Mouse (Mus musculus) testis, adult 2 months (tissue): ENCODE measurements at regions not wholly inside any gene's neighbourhood (a gene's known extent, or its start where the extent isn't known, plus 50 kb on each side); places are given as distances from the start of the nearest gene placed in this dataset.
A peak's percentile ranks its signal among the peaks of the same experiment; 100 is the strongest.

Experiments
- H3K27ac ChIP-seq: fragments of 200-500 bp; 2 replicates; pipeline ENCODE4 v1.5.1; 2012; ENCODE audit warnings: low read depth, low read length; ENCODE audit not compliant: control insufficient read depth, insufficient read depth
- H3K27me3 ChIP-seq: fragments of 200-500 bp; 2 replicates; pipeline ENCODE4 v1.6.1; 2012; ENCODE audit warnings: mild to moderate bottlenecking, low read length, moderate library complexity; ENCODE audit not compliant: control insufficient read depth, insufficient read depth
- H3K36me3 ChIP-seq: fragments of 200-500 bp; 2 replicates; pipeline ENCODE4 v1.6.1; 2012; ENCODE audit warnings: mild to moderate bottlenecking, low read length; ENCODE audit not compliant: control insufficient read depth, insufficient read depth
- H3K4me1 ChIP-seq: fragments of 200-500 bp; 2 replicates; pipeline ENCODE4 v1.6.1; 2012; ENCODE audit warnings: low read length; ENCODE audit not compliant: control insufficient read depth, insufficient read depth
- H3K4me3 ChIP-seq: fragments of 200-500 bp; 2 replicates; pipeline ENCODE4 v1.5.1; 2012; ENCODE audit warnings: low read depth, mild to moderate bottlenecking, low read length, moderate library complexity, mixed read lengths; ENCODE audit not compliant: control insufficient read depth
- CTCF ChIP-seq: fragments of 200-500 bp; IDR thresholded peaks from 2 replicates; pipeline ENCODE4 v1.5.1; 2012; ENCODE audit warnings: low read depth, mild to moderate bottlenecking, inconsistent platforms, low read length, moderate library complexity; ENCODE audit not compliant: control insufficient read depth, insufficient read depth, insufficient replicate concordance
- POLR2A ChIP-seq: fragments of 200-500 bp; IDR thresholded peaks from 2 replicates; pipeline ENCODE4 v1.6.1; 2012; ENCODE audit warnings: low read depth, mild to moderate bottlenecking, inconsistent platforms, low read length, moderate library complexity; ENCODE audit not compliant: control insufficient read depth

DNA sequence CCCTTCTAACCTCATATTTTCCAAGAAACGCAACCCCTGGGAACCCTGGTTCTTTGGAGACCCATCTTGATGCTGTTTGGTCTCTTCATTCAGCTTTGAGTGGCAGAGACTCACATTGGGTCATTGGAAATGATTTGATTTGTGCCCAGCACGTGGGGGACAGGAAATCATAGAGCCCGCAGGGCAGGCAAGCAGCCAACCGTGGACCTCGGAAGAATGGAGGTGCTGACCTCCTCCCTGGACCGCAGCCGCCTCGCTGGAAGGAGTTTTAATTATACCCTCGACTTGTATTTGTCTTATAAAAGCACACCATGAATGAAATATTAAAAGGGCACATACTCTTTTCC is 142.2 kb downstream of the Trim33 start:
- Histone ChIP-seq H3K4me3 (no peak overlapping the region), H3K36me3 (no peaks in the 10 kb centered on the region), H3K4me1 (no peaks in the 10 kb centered on the region), H3K27ac (no peak overlapping the region), H3K27me3 (no peaks in the 10 kb centered on the region)
- TF ChIP-seq POLR2A (no peak), CTCF (no peak)

DNA sequence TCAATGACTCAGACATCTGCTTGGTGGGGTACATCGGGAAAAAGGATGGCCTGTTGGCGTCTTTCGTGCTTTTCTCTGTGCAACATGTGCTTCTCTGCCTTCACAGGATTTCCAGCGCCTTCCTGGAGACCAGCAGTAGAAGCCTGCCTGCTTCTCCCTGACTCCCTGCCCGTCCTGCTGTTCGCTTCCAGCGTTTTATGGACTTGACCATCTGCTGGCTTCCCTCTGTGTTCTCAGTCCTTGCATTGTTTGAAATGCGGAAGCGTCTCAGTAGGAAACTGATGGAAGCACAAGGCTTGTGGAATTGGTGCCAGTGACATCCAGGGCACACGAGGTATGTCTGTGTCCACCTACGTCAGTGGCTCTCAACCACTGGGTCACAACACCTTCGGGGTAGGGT is 143.7 kb downstream of the Trim33 start:
- no peaks in the 10 kb centered on the region for H3K36me3 ChIP-seq
- H3K4me3 ChIP-seq, result no peak overlapping the region
- TF ChIP-seq CTCF (no peak), POLR2A (no peak)
- no peak overlapping the region for H3K27ac ChIP-seq
- H3K27me3 ChIP-seq, result no peaks in the 10 kb centered on the region
- no peaks in the 10 kb centered on the region for H3K4me1 ChIP-seq

DNA sequence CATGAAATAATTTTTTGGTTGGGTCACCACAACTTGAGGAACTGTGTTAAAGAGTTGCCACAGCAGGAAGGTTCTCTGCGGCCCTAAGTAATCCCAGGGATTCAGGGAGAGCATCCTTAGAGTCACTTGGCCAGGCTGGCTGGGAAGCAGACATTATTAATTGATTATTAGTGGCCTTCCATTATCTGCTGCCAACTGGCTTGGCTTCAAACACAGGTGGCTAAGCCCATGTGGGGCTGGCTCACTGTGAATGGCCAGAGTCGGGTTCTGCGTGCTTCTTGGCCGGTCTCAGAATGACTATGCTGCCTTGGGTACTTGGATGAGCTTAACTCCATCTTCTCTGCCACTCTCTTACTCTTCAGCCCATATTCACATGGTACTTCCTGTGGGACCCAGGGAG is 144.2 kb downstream of the Trim33 start:
- Histone ChIP-seq H3K27ac (no peak overlapping the region), H3K36me3 (no peaks in the 10 kb centered on the region), H3K27me3 (no peaks in the 10 kb centered on the region), H3K4me1 (no peaks in the 10 kb centered on the region), H3K4me3 (no peak overlapping the region)
- TF ChIP-seq CTCF, result no peak
- no peak for TF ChIP-seq POLR2A

DNA sequence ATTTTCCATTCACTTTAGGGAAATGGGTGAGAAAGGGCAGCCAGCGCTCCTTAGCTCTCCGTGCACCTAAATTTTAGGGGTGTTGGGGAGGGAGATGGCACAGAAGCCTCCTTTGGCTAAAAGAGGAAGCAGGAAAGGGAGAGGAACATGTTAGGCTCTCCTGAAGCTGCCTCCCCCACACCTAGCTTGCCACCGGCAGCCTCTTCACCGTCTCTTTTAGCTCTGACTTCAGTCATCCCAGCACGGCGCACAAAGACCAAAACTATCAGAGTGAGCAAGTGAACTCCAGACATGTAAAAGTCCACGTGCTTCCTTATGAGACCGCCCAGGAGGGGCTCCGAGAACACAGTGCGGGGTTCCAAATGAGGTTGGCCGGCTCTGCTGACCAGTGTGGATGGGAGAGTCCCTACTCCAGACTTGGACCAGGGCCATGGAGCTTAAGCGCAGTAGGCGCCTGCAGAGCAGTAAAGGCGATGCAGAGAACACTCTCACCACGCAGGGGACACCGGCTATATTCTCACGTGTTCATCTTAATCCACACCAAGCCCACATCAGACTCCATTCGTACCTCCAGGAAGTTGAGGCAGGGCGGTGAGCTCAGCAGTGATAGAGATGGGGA is 146.8 kb downstream of the Trim33 start:
- Histone ChIP-seq H3K36me3 (no peaks in the 10 kb centered on the region), H3K27me3 (no peaks in the 10 kb centered on the region), H3K27ac (no peak overlapping the region), H3K4me1 (no peaks in the 10 kb centered on the region), H3K4me3 (no peak overlapping the region)
- TF ChIP-seq POLR2A (no peak), CTCF (no peak)

DNA sequence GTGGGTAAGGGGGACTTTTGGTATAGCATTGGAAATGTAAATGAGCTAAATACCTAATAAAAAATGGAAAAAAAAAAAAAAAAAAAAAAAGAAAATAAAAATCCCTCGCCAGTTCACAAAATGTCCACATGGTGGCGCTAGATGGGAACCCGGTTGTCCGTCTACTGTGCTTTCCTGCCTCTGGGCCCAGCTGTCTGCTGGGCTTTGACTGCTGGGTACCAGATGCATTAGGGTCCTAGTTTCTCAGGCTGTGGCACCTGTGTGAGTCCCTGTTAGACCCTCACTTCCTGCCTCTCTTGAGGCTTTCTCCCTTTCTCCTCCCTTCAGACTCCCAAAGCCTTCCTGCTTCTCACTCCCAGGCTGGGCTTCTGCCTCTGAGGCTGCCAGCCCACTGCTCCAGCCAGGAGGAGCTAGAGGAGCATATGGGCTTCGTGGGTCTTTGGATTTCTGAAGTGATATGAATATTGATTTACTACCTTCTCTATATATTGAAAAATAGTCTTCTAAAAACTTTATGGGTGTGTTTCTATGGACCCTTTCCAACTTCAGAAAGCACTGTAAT is 145.7 kb upstream of the Syt6 start:
- Histone ChIP-seq H3K27me3 (no peaks in the 10 kb centered on the region), H3K27ac (no peak overlapping the region), H3K4me1 (no peaks in the 10 kb centered on the region), H3K4me3 (no peak overlapping the region), H3K36me3 (no peaks in the 10 kb centered on the region)
- TF ChIP-seq POLR2A (no peak), CTCF (peak; percentile 72)

DNA sequence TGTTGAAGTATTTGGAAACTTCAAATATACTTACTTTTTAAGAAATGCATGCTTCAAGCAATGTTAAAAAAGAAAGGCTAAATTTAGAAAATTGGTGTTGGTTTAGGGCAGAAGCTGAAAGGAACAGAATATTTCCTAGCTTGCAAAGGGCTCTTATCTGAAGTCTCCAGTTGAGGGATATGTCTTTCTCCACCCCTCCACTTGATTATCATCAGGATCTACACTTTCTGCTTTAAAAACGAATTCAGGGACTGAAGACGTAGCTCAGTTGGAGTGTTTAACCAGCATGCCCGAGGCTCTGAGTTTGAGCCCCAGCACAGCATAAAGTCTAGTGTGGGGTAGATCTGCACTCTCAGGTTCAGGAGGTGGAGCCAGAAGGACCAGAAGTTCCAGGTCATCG is 144.9 kb upstream of the Syt6 start:
- no peak overlapping the region for H3K4me3 ChIP-seq
- no peak overlapping the region for H3K27ac ChIP-seq
- H3K27me3 ChIP-seq, result no peaks in the 10 kb centered on the region
- H3K36me3 ChIP-seq, result no peaks in the 10 kb centered on the region
- TF ChIP-seq CTCF (no peak), POLR2A (no peak)
- H3K4me1 ChIP-seq, result no peaks in the 10 kb centered on the region

DNA sequence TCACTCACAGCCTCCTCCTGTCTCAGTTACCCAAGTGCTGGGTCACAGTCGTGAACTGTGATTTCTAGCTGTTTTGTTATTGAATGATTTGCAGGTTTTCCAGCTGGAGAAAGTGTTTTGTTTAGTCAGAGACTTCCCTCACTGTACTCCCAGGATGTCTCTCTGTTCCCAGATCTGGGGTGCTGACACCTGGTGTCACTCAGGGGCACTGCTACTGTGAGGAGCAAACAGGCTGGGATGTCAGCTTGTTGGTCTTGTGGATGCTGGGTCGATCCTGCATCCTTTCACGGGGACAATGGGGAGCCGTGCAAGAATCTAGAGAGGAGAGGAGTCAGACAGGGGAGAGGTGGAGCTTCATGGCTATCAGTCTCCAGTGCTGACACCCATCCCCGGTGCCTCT is 142.8 kb upstream of the Syt6 start:
- Histone ChIP-seq H3K4me3 (no peak overlapping the region), H3K27ac (no peak overlapping the region), H3K27me3 (no peaks in the 10 kb centered on the region), H3K4me1 (no peaks in the 10 kb centered on the region), H3K36me3 (no peaks in the 10 kb centered on the region)
- TF ChIP-seq POLR2A (no peak), CTCF (no peak)

DNA sequence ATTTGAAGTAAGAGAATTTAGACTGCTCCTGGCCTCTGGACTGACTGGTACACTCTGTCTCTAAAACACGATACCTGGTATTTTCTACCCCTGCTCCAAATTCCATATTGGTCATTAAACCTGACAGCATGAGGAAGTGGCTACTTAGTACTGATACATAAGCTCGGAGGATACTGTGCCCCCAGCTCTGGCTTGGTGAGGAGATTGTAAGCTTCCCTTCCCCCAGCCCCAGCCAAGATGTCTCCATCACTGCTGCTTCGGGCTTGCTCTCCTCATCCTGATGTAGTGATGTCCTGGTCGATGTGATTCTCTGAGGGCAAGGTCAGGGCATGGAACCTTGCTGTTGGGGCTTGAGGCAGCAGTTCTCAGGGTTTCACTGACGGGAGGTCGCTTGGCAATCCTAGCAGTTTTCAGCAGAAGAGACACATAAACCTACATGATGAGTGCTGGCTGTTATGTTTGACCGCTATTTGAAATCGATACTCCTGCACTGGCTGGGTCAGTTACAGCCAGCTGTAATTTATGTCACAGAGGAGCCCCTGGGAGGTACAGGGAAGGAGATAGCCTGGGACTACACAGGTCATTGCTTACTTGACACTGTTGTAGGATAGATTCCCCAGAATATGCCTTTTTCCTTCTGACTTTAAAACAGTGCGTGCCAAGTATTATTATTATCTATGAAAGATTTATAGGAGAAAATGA is 138.0 kb upstream of the Syt6 start:
- Histone ChIP-seq H3K4me1 (peaks cover 3% of the 10 kb centered on the region; the same call in 1 of the 2 replicates), H3K27me3 (no peaks in the 10 kb centered on the region), H3K36me3 (no peaks in the 10 kb centered on the region), H3K27ac (no peak overlapping the region), H3K4me3 (no peak overlapping the region)
- TF ChIP-seq CTCF (no peak), POLR2A (no peak)
